Mouse (Mus musculus): Measurements from ENCODE around the gene Ilf3. TPM values are rescaled to one million over a fixed set of nuclear protein-coding genes. Genes with fewer than 3 reads are reported as not detected.

Ilf3 gene
- polyA plus RNA-seq, 1 experiment = 209 TPM

DNA sequence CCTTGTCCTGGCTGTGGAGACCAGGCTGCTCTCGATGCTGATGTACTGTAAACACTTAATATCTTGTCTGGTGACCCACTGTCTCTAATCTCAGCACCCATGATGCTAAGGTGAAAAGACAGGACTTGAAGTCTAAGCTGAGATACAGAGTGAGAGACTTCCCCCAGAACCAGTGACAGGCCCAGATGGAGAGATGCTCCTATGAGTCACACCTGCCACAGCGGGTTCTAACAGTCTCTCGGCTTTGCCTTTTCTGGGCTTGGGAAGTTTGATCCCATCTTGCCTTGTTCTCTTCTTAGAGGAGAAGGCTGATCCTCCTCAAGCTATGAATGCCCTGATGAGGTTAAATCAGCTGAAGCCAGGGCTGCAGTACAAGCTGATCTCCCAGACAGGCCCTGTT is 29.5 kb downstream of the Ilf3 start:
- no peak overlapping the region for H3K4me3 ChIP-seq (ENCODE audit: low read depth, low read length)
- no peaks in the 10 kb centered on the region for H3K9me3 ChIP-seq (replicated peaks; ENCODE audit: control insufficient read depth, insufficient read depth, low read length, poor library complexity, severe bottlenecking)
- H3K36me3 ChIP-seq (ENCODE audit: control insufficient read depth, insufficient read depth, low read length, poor library complexity, severe bottlenecking) = peaks cover 88% of the 10 kb centered on the region
- no peak overlapping the region for H3K27ac ChIP-seq (ENCODE audit: insufficient read depth, low read length)
- H3K27me3 ChIP-seq (ENCODE audit: control insufficient read depth, insufficient read depth, low read length, poor library complexity, severe bottlenecking) = no peaks in the 10 kb centered on the region
- no peaks in the 10 kb centered on the region for H3K4me1 ChIP-seq (ENCODE audit: control insufficient read depth, insufficient read depth, low read length)
- no peak overlapping the region for H3K9ac ChIP-seq (ENCODE audit: low read depth, poor library complexity, severe bottlenecking)
- no peak for TF ChIP-seq CTCF (IDR thresholded peaks at IDR 0.05; ENCODE audit: low read depth, low read length)

DNA sequence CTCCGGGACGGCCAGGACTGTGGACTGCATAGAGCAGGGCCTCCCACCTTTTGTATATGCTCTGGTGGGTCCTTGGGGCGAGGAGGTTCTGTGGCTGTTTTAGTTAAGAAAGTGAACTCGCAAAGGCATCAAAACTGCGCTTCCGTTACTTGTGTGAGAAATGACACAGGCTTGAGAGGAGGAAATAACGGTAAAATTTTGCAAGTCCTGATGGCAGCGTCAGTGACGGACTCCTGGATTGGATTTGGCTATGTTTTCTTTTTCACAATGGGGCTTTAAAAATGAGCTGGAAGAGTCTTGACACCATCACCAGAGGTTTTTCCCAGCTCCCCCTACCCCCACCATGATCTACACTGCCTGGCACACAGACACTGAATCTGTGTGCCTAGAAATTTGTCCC is 33.4 kb downstream of the Ilf3 start:
- no peaks in the 10 kb centered on the region for H3K27me3 ChIP-seq (ENCODE audit: control insufficient read depth, insufficient read depth, low read length, poor library complexity, severe bottlenecking)
- H3K4me3 ChIP-seq (ENCODE audit: low read depth, low read length) = no peak overlapping the region
- H3K9me3 ChIP-seq (replicated peaks; ENCODE audit: control insufficient read depth, insufficient read depth, low read length, poor library complexity, severe bottlenecking) = no peaks in the 10 kb centered on the region
- no peak for TF ChIP-seq POLR2A (IDR thresholded peaks at IDR 0.05; ENCODE audit: insufficient read depth, low read length)
- TF ChIP-seq EP300 (IDR thresholded peaks at IDR 0.05; ENCODE audit: insufficient read depth, low read depth, low read length) = no peak
- no peak for TF ChIP-seq CTCF (IDR thresholded peaks at IDR 0.05; ENCODE audit: low read depth, low read length)
- H3K9ac ChIP-seq (ENCODE audit: low read depth, poor library complexity, severe bottlenecking) = no peak overlapping the region
- no peaks in the 10 kb centered on the region for H3K4me1 ChIP-seq (ENCODE audit: control insufficient read depth, insufficient read depth, low read length)
- no peak overlapping the region for H3K27ac ChIP-seq (ENCODE audit: insufficient read depth, low read length)
- H3K36me3 ChIP-seq (ENCODE audit: control insufficient read depth, insufficient read depth, low read length, poor library complexity, severe bottlenecking) = peaks cover 73% of the 10 kb centered on the region

DNA sequence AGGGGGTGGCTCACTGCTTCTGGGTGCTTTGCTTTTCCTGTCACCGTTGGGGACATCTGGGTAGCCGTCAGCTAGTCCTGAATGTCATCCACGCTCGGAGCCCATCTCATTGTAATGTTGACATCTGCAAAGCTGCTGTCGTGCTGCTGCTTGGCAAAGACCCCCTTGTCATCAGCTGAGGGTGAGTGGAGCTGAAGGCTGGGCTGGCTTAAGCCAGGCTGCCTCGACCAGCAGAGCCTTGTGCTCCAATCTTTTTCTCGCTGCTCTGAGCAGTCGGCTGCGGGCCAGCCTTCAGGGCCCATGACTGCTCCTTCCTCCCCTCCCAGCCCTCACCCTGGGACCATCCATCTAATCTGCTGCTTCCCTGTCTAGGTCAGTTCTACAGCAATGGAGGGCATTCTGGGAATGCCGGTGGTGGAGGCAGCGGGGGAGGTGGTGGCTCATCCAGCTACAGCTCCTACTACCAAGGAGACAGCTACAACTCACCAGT is 35.1 kb downstream of the Ilf3 start:
- no peaks in the 10 kb centered on the region for H3K4me1 ChIP-seq (ENCODE audit: control insufficient read depth, insufficient read depth, low read length)
- no peak overlapping the region for H3K9ac ChIP-seq (ENCODE audit: low read depth, poor library complexity, severe bottlenecking)
- TF ChIP-seq CTCF (IDR thresholded peaks at IDR 0.05; ENCODE audit: low read depth, low read length) = no peak
- no peak overlapping the region for H3K27ac ChIP-seq (ENCODE audit: insufficient read depth, low read length)
- no peak overlapping the region for H3K4me3 ChIP-seq (ENCODE audit: low read depth, low read length)
- H3K9me3 ChIP-seq (replicated peaks; ENCODE audit: control insufficient read depth, insufficient read depth, low read length, poor library complexity, severe bottlenecking) = no peaks in the 10 kb centered on the region
- no peaks in the 10 kb centered on the region for H3K27me3 ChIP-seq (ENCODE audit: control insufficient read depth, insufficient read depth, low read length, poor library complexity, severe bottlenecking)
- peaks cover 59% of the 10 kb centered on the region for H3K36me3 ChIP-seq (ENCODE audit: control insufficient read depth, insufficient read depth, low read length, poor library complexity, severe bottlenecking)

DNA sequence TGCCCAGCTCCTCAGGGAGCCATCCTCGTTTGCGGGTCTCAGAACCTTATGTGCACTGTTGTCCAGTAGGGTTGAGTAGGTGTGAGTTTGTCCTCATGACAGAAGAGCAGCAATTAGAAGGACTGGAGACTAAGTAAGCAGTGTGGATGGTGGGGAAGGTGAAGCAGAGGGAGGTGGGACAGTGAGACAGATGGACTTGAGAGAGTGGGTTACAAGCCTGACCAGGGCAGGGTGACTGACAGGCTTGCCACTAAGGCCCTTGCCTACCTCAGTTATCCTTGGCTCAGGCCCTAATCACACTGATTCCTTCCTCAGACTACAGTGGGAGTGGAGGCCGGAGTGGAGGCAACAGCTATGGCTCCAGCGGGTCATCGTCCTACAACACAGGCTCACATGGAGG is 36.1 kb downstream of the Ilf3 start:
- no peaks in the 10 kb centered on the region for H3K4me1 ChIP-seq (ENCODE audit: control insufficient read depth, insufficient read depth, low read length)
- H3K4me3 ChIP-seq (ENCODE audit: low read depth, low read length) = no peak overlapping the region
- H3K36me3 ChIP-seq (ENCODE audit: control insufficient read depth, insufficient read depth, low read length, poor library complexity, severe bottlenecking) = peaks cover 51% of the 10 kb centered on the region
- no peak overlapping the region for H3K9ac ChIP-seq (ENCODE audit: low read depth, poor library complexity, severe bottlenecking)
- no peaks in the 10 kb centered on the region for H3K9me3 ChIP-seq (replicated peaks; ENCODE audit: control insufficient read depth, insufficient read depth, low read length, poor library complexity, severe bottlenecking)
- TF ChIP-seq EP300 (IDR thresholded peaks at IDR 0.05; ENCODE audit: insufficient read depth, low read depth, low read length) (no peak), CTCF (IDR thresholded peaks at IDR 0.05; ENCODE audit: low read depth, low read length) (no peak), POLR2A (IDR thresholded peaks at IDR 0.05; ENCODE audit: insufficient read depth, low read length) (no peak)
- no peaks in the 10 kb centered on the region for H3K27me3 ChIP-seq (ENCODE audit: control insufficient read depth, insufficient read depth, low read length, poor library complexity, severe bottlenecking)
- H3K27ac ChIP-seq (ENCODE audit: insufficient read depth, low read length) = no peak overlapping the region

DNA sequence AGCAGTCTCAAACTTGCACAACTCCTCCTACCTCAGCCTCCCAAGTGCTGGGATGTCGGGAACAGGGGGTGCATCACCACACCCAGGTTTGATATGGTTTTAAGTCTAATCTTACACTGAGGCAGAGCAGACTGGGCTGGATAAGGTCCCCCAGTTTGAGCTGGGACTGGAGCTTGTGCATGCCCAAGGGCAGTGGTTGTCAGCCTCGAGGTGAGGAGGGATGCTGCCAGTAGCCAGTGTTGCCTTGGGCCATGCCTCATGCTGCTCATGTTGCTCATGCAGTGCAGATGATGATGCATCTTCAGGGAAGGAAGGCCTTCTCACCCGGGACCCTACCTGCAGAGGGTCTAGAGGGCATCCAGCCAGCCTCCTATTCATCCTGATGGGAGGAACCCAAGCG is 37.9 kb downstream of the Ilf3 start:
- Histone ChIP-seq H3K36me3 (ENCODE audit: control insufficient read depth, insufficient read depth, low read length, poor library complexity, severe bottlenecking) (peaks cover 34% of the 10 kb centered on the region), H3K4me1 (ENCODE audit: control insufficient read depth, insufficient read depth, low read length) (no peaks in the 10 kb centered on the region), H3K9ac (ENCODE audit: low read depth, poor library complexity, severe bottlenecking) (no peak overlapping the region), H3K9me3 (replicated peaks; ENCODE audit: control insufficient read depth, insufficient read depth, low read length, poor library complexity, severe bottlenecking) (no peaks in the 10 kb centered on the region), H3K27ac (ENCODE audit: insufficient read depth, low read length) (no peak overlapping the region), H3K4me3 (ENCODE audit: low read depth, low read length) (no peak overlapping the region), H3K27me3 (ENCODE audit: control insufficient read depth, insufficient read depth, low read length, poor library complexity, severe bottlenecking) (no peaks in the 10 kb centered on the region)
- TF ChIP-seq CTCF (IDR thresholded peaks at IDR 0.05; ENCODE audit: low read depth, low read length) (no peak), POLR2A (IDR thresholded peaks at IDR 0.05; ENCODE audit: insufficient read depth, low read length) (no peak), EP300 (IDR thresholded peaks at IDR 0.05; ENCODE audit: insufficient read depth, low read depth, low read length) (no peak)

DNA sequence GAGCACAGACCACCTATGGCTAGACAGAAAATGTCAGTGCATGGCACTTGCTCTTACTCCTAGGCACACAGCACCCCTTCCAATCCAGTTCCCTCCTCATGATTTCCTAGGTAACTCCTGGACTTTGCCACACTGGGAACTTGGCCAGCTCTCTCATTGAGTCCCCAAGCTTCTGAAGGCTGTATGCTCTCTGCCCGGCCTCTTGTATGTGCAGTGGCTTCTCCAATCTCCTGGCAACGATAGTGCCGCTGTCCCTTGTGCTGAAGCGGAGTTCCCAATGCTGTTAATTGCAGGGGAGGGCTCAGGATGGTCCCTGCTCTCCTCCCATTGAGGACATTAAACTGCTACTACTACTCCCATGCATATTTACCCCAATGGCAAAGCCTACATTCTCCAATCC is 40.3 kb downstream of the Ilf3 start:
- TF ChIP-seq EP300 (IDR thresholded peaks at IDR 0.05; ENCODE audit: insufficient read depth, low read depth, low read length) (no peak), CTCF (IDR thresholded peaks at IDR 0.05; ENCODE audit: low read depth, low read length) (no peak), POLR2A (IDR thresholded peaks at IDR 0.05; ENCODE audit: insufficient read depth, low read length) (no peak)
- Histone ChIP-seq H3K4me1 (ENCODE audit: control insufficient read depth, insufficient read depth, low read length) (no peaks in the 10 kb centered on the region), H3K4me3 (ENCODE audit: low read depth, low read length) (no peak overlapping the region), H3K27ac (ENCODE audit: insufficient read depth, low read length) (no peak overlapping the region), H3K9ac (ENCODE audit: low read depth, poor library complexity, severe bottlenecking) (no peak overlapping the region), H3K27me3 (ENCODE audit: control insufficient read depth, insufficient read depth, low read length, poor library complexity, severe bottlenecking) (no peaks in the 10 kb centered on the region), H3K36me3 (ENCODE audit: control insufficient read depth, insufficient read depth, low read length, poor library complexity, severe bottlenecking) (peaks cover 26% of the 10 kb centered on the region), H3K9me3 (replicated peaks; ENCODE audit: control insufficient read depth, insufficient read depth, low read length, poor library complexity, severe bottlenecking) (no peaks in the 10 kb centered on the region)

Data from ES-Bruce4 (cell line).